Mouse (Mus musculus) liver, embryonic 14.5 days (tissue): ENCODE measurements around the gene Kif6. TPM values are rescaled to one million over a fixed set of nuclear protein-coding genes. Genes with fewer than 3 reads are reported as not detected.

Experiments
- ATAC-seq: fragments of 200-750 bp; cut with Nextera tagmentation; 2 replicates; pipeline ENCODE4 v1.8.0; 2017; ENCODE audit warnings: moderate number of reproducible peaks, mild to moderate bottlenecking, moderate library complexity; ENCODE audit not compliant: insufficient read depth
- DNase-seq, 3 experiments: peaks; one replicate each; pipeline ENCODE4 v3.0.0-alpha.2; 2012 to 2013; ENCODE audit warnings: low read depth in 3 of 3, low spot score in 3 of 3
- H3K27ac ChIP-seq: fragments of 300-500 bp; sonication (generic); 2 replicates; pipeline ENCODE4 v1.5.1; 2014; ENCODE audit warnings: moderate library complexity, mild to moderate bottlenecking, control low read depth, inconsistent platforms
- H3K27me3 ChIP-seq: fragments of 300-500 bp; sonication (generic); 2 replicates; pipeline ENCODE4 v1.6.1; 2014; ENCODE audit warnings: mild to moderate bottlenecking, low read length, moderate library complexity; ENCODE audit not compliant: control insufficient read depth, insufficient read depth
- H3K36me3 ChIP-seq: fragments of 300-500 bp; sonication (generic); replicated peaks from 2 replicates; pipeline ENCODE4 v1.6.1; 2014; ENCODE audit warnings: low read depth; ENCODE audit not compliant: control insufficient read depth, insufficient read depth
- H3K4me1 ChIP-seq, 2 experiments: fragments of 200-500 bp in 1 of 2; fragments of 300-500 bp in 1 of 2; sonication (generic) in 1 of 2; replicated peaks; 2 replicates each; pipeline ENCODE4 v1.6.1; 2012 to 2014; ENCODE audit warnings: antibody characterized with exemption in 1 of 2, inconsistent platforms in 1 of 2, low read length in 1 of 2; ENCODE audit not compliant: control insufficient read depth in 2 of 2, insufficient read depth in 2 of 2
- H3K4me2 ChIP-seq: fragments of 300-500 bp; sonication (generic); 2 replicates; pipeline ENCODE4 v1.6.1; 2014; ENCODE audit warnings: low read depth, mild to moderate bottlenecking, control low read depth, moderate library complexity
- H3K4me3 ChIP-seq, 2 experiments: fragments of 200-500 bp in 1 of 2; fragments of 300-500 bp in 1 of 2; sonication (generic) in 1 of 2; 2 replicates each; pipeline ENCODE4 v1.5.1; 2012 to 2014; ENCODE audit warnings: low read depth in 2 of 2, low read length in 2 of 2, mild to moderate bottlenecking in 2 of 2, control low read depth in 1 of 2, inconsistent platforms in 1 of 2, moderate library complexity in 1 of 2; ENCODE audit not compliant: insufficient read depth in 1 of 2
- H3K9ac ChIP-seq: fragments of 300-500 bp; sonication (generic); replicated peaks from 2 replicates; pipeline ENCODE4 v1.6.1; 2014; ENCODE audit warnings: mild to moderate bottlenecking, control low read depth, moderate library complexity
- H3K9me3 ChIP-seq: fragments of 300-500 bp; sonication (generic); 2 replicates; pipeline ENCODE4 v1.6.1; 2016; ENCODE audit warnings: low read length, mixed read lengths; ENCODE audit not compliant: control insufficient read depth
- CTCF ChIP-seq: IDR thresholded peaks from 2 replicates; pipeline ENCODE4 v1.5.1; 2016; ENCODE audit warnings: antibody characterized with exemption, low read depth, control low read depth
- EP300 ChIP-seq: IDR thresholded peaks from 2 replicates; pipeline ENCODE4 v1.6.1; 2016; ENCODE audit warnings: antibody characterized with exemption, low read depth
- WGBS: fragments of 180-500 bp; shearing (Covaris S2); extraction: QIAGEN DNeasy Blood & Tissue Kit; methylation state at CpG from one replicate; pipeline ENCODE4 v1.1.7; 2014; ENCODE audit not compliant: insufficient replicate concordance; 5-methylcytosine and 5-hydroxymethylcytosine counted together
- polyA plus RNA-seq, 2 experiments: library from polyadenylated mRNA; depleted of rRNA in 1 of 2; stranded (reverse) in 1 of 2; unstranded in 1 of 2; fragments of >200 nt; fragmentation: Nextera tagmentation in 1 of 2; extraction: Ambion mirVana in 1 of 2; gene quantifications; 2 replicates each; pipeline versions ENCODE4 v1.2.1 to v1.2.3; 2012 to 2014

The Kif6 gene
- polyA plus RNA-seq, 2 experiments, result 0.06 TPM; not detected in 1

DNA sequence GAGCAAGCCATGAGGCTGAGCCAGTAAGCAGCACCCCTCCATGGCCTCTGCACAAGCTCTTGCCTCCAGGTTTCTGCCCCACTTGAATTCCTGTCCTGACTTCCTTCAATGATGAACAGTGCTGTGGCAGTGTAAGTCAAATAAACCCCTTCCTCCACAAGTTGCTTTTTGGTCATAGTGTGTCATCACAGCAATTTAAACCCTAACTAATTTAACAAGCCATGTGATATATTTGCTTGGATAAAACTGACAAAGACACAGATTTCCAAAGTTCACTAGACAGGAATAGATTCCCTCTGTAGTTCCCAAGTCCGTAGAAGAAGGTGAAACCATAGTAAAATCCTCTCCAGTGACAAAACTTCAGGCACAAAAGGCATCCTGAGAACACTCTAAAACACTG, 114.9 kb downstream of the Kif6 start:
- Histone ChIP-seq H3K36me3 (no peaks in the 10 kb centered on the region), H3K9me3 (no peaks in the 10 kb centered on the region), H3K27me3 (no peaks in the 10 kb centered on the region), H3K27ac (no peak overlapping the region), H3K4me3 (no peak overlapping the region), H3K4me1 (no peaks in the 10 kb centered on the region), H3K4me2 (no peak overlapping the region), H3K9ac (no peak overlapping the region)
- 54% methylated on average over 1 of the region's 1 CpGs for WGBS
- DNase-seq, result no peak
- TF ChIP-seq EP300 (no peak), CTCF (no peak)
- ATAC-seq, result no peak

GRCm38 (mm10) chr17:49732706-49733105, 117.8 kb downstream of the Kif6 start:
- H3K27ac ChIP-seq, result no peak overlapping the region
- H3K4me2 ChIP-seq, result no peak overlapping the region
- 75% methylated on average over 8 of the region's 8 CpGs for WGBS
- no peak for DNase-seq
- no peak for ATAC-seq
- no peak overlapping the region for H3K4me3 ChIP-seq
- H3K27me3 ChIP-seq, result no peaks in the 10 kb centered on the region
- H3K9me3 ChIP-seq, result no peaks in the 10 kb centered on the region
- H3K36me3 ChIP-seq, result no peaks in the 10 kb centered on the region
- no peak overlapping the region for H3K9ac ChIP-seq
- no peaks in the 10 kb centered on the region for H3K4me1 ChIP-seq
- no peak for TF ChIP-seq CTCF
- no peak for TF ChIP-seq EP300

DNA sequence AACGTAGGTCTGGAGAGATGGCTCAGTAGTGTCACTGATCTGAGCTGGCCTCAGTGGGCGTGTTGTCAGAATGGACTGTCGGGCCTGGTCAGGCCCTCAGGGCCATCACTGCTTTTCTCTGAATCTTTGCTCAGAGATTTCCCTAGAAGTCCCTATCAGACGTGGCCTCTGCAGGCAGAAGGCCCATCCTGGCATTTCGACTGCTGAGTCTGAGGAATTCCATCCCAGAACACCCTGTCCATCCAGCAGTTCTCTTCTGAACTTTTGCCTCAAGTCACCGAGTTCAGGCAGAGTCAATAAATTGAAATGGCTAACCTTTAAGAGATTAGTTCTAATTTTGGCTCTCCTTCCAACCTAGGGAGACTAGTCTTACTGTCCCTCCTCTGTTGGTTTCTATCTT, 119.1 kb downstream of the Kif6 start:
- no peak for TF ChIP-seq EP300
- TF ChIP-seq CTCF, result no peak

GRCm38 (mm10) chr17:49734776-49735175, 119.8 kb downstream of the Kif6 start:
- DNase-seq (no peak), ATAC-seq (no peak)
- H3K27ac ChIP-seq, result no peak overlapping the region
- TF ChIP-seq CTCF, result no peak
- H3K4me1 ChIP-seq, result no peaks in the 10 kb centered on the region
- no peaks in the 10 kb centered on the region for H3K27me3 ChIP-seq
- H3K9ac ChIP-seq, result no peak overlapping the region
- no peaks in the 10 kb centered on the region for H3K36me3 ChIP-seq
- no peak overlapping the region for H3K4me3 ChIP-seq
- H3K9me3 ChIP-seq, result no peaks in the 10 kb centered on the region
- H3K4me2 ChIP-seq, result no peak overlapping the region
- 60% methylated on average over 2 of the region's 2 CpGs for whole genome bisulfite sequencing

More for the DNA sequence above, 119.1 kb downstream of the Kif6 start:
- no peak overlapping the region for H3K27ac ChIP-seq
- DNase-seq, result no peak
- no peaks in the 10 kb centered on the region for H3K9me3 ChIP-seq
- no peak overlapping the region for H3K4me3 ChIP-seq
- H3K4me1 ChIP-seq, result no peaks in the 10 kb centered on the region
- ATAC-seq, result no peak
- no peaks in the 10 kb centered on the region for H3K27me3 ChIP-seq
- 61% methylated on average over 6 of the region's 6 CpGs for WGBS
- H3K4me2 ChIP-seq, result no peak overlapping the region
- H3K36me3 ChIP-seq, result no peaks in the 10 kb centered on the region
- H3K9ac ChIP-seq, result no peak overlapping the region

DNA sequence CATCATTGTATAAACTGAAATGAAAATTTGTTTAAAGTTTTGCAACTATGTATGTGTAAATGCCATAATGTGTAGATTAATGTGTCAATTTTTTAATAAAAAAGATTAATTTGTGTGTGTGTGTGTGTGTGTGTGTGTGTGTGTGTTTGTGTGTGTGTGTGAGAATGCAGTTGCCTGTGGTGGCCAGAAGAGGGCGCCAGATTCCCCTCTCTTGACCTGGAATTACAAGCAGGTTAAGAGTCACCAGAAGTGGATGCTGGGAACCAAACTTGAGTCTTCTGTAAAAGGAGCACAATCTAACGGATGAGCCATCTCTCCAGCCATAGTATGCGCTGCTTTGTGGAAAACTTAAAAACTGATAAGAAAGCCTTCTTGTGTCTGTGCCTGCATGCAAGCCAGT, 121.4 kb downstream of the Kif6 start:
- H3K36me3 ChIP-seq, result no peaks in the 10 kb centered on the region
- H3K9me3 ChIP-seq, result no peaks in the 10 kb centered on the region
- TF ChIP-seq CTCF (peak; percentile 46), EP300 (no peak)
- H3K4me1 ChIP-seq, result no peaks in the 10 kb centered on the region
- WGBS, result 50% methylated on average over 3 of the region's 3 CpGs
- no peak overlapping the region for H3K4me2 ChIP-seq
- DNase-seq (no peak), ATAC-seq (no peak)
- no peak overlapping the region for H3K4me3 ChIP-seq
- no peak overlapping the region for H3K9ac ChIP-seq
- H3K27me3 ChIP-seq, result no peaks in the 10 kb centered on the region
- H3K27ac ChIP-seq, result no peak overlapping the region
